Mouse (Mus musculus): ENCODE results near the gene Ccdc137. TPM values are rescaled to one million over a fixed set of nuclear protein-coding genes. Genes with fewer than 3 reads are reported as not detected.

Ccdc137 gene
- polyA plus RNA-seq, 1 experiment from 2014 or later, result 26.3 TPM

DNA sequence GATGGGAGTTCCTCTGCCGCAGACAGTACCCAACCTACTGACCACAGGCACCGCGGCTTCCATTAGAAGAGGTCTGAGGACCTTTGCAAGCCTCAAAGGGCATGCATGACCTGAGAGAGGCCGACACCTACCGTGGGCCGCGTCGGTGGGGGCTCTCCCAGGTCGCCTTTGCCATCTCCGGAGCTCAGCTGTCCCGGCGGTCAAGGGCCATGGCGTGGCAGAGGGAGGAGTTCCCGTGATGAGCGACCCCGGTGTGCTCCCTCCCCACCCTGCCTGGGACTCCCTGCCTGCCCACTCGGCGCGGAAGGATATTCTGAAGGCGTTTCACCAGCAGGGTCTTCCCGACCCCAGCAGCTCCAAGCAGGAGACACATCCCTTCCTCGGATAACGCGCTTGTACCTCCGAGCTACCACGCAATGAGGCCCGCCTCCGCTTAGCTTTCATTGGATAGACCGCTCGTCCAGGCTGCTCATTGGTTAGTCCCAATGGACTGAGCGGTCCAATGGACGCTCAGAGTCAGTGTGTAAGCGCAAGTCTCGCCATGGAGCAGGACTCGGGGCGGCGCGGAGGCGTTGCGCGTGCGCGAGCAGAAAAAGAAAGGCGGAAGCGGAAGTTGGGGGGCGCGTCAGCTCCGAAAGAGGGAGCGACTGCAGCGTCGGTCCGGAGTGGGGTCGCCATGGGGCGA lies 9.3 kb downstream of the Ccdc137 start, which contains the start of gene Arl16:
Gene Arl16 (minus strand): TSS at position 557 of the 685 bp plus-strand sequence.
- H3K9me3 ChIP-seq, result no peaks in the 10 kb centered on the region
- H3K27ac ChIP-seq, result peak within 1 kb of the TSS; percentile 91
- H3K4me1 ChIP-seq (replicated peaks), result peaks cover 32% of the 10 kb centered on the region
- peak within 1 kb of the TSS; percentile 87 for H3K4me3 ChIP-seq
- peaks cover 66% of the 10 kb centered on the region for H3K36me3 ChIP-seq
- ATAC-seq (ENCODE audit: low FRiP score), result peak; percentile 100
- H3K9ac ChIP-seq, result peak within 1 kb of the TSS; percentile 95
- WGBS, result under 1% methylated on average over 54 of the region's 54 CpGs
- H3K27me3 ChIP-seq, result no peaks in the 10 kb centered on the region
- H3K4me2 ChIP-seq, result peak within 1 kb of the TSS; percentile 86

DNA sequence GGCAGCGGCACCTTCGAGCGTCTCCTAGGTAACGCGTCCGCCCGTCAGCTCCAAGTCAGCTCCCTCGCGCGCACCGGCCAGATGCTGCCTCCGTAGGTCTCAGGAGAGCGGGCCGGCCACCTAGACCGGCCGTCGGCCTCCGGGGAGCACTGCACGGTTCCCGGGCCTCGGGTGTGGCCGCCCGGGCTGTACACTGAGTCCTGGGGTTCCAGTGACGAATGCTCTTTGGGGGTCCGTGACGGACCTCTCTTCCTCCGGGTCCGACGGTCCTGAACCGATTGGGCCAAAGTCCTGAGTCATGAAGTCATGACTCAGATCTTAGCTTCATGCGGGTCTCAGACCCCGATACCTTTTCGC lies 9.8 kb downstream of the Ccdc137 start:
- peak; percentile 61 for ATAC-seq (ENCODE audit: low FRiP score)
- peaks cover 66% of the 10 kb centered on the region for H3K36me3 ChIP-seq

DNA sequence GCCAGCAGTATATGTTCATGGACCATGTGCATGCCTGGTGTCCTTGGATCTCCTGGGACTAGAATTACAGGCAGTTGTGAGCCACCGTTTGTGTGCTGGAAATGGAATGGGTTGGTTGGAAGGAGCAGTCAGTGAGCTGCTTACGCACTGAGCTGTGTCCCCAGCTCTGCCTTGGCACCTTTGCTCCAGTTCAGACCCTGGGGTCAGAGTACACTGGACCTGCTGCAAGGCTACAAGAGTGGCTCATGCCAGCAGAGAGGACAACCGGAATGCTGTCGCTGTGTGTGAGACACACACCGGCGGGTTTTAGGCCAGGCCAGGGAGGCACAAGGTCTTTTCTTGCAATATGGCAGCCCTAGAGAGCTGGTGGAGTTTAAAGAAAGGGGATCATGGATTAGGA lies 14.1 kb downstream of the Ccdc137 start:
- Histone ChIP-seq H3K4me2 (no peak overlapping the region), H3K9me3 (no peaks in the 10 kb centered on the region), H3K4me1 (replicated peaks) (peaks cover 18% of the 10 kb centered on the region), H3K36me3 (peaks cover 80% of the 10 kb centered on the region), H3K27ac (no peak overlapping the region), H3K9ac (no peak overlapping the region), H3K27me3 (no peaks in the 10 kb centered on the region), H3K4me3 (no peak overlapping the region)
- 98% methylated on average over 6 of the region's 6 CpGs for WGBS
- ATAC-seq (ENCODE audit: low FRiP score), result no peak

More for the DNA sequence above, 9.8 kb downstream of the Ccdc137 start:
- Histone ChIP-seq H3K4me3 (peak overlapping the region; percentile 87), H3K9me3 (no peaks in the 10 kb centered on the region), H3K27me3 (no peaks in the 10 kb centered on the region), H3K27ac (peak overlapping the region; percentile 66; the same call in 1 of the 2 replicates), H3K4me1 (replicated peaks) (peaks cover 32% of the 10 kb centered on the region), H3K4me2 (peak overlapping the region; percentile 77), H3K9ac (peak overlapping the region; percentile 92)
- WGBS, result 2% methylated on average over 32 of the region's 33 CpGs

DNA sequence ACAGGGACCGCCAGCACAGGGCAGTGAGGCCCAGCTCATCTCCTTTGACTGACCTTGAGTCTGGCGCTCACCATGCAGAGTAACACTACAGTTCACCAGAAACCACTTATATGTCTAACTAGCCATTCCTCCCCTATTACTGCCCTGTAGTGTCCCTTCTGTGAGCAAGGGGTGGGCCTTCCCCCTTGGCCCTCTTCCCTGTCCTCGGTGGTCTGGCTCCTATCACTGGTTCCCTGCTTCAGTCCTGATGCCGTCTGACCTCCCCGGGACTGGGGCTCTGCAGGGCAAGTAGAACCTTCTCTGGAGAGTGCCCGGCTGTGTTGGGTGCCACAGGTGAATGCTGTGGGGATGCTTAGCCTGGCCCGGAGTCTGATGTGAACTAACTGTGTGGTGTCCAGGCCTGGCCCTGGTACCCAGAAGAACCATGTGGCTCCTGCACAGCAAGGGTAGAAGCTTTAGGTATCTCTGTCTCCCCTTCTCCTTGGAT lies 25.6 kb downstream of the Ccdc137 start:
- WGBS, result 84% methylated on average over 7 of the region's 7 CpGs
- H3K9ac ChIP-seq, result peak overlapping the region; percentile 91
- no peak for ATAC-seq (ENCODE audit: low FRiP score)
- H3K27ac ChIP-seq, result peak overlapping the region; percentile 95
- H3K27me3 ChIP-seq, result no peaks in the 10 kb centered on the region
- peak overlapping the region; percentile 99 for H3K4me3 ChIP-seq
- H3K4me1 ChIP-seq (replicated peaks), result peaks cover 24% of the 10 kb centered on the region
- no peaks in the 10 kb centered on the region for H3K9me3 ChIP-seq
- H3K36me3 ChIP-seq, result peaks cover 77% of the 10 kb centered on the region
- H3K4me2 ChIP-seq, result peak overlapping the region; percentile 96

DNA sequence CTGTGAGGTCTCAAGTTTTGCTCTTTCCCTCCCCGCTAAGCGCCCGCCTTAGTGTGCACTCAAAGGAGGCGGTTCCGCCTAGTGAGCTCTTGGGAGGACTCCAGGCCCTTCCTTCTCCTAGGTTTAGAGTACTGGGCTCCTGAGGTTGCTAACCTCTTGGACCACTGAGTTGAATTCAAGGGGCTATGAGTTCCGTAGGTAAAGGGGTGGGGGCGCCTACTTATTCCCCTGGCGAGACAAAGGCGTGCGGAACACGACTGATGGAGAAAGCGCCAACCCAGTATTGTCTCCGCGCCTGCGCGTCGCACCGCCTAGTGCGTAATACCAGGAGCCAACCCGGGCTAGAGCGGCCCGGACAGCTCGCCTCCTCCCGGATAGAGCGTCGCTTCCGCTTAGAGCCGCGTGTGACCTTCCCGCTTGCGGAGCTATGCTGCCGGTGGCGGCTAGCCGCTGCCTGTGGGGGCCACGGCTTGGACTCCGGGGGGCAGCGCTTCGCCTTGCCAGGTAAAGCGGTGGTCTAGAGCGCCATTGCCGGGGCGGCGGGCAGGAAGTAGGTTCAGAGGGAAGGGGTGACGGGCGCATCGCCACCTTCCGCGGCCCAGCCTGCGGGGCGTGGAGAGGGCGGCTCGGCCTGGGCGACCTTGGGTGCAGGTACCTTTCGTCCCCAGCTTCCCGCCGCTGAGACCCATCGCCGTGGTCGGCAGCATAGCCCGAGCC lies 26.5 kb downstream of the Ccdc137 start, which contains the start of gene Mrpl12:
Gene Mrpl12 (plus strand): TSS at position 349 of the 717 bp plus-strand sequence.
- peaks cover 73% of the 10 kb centered on the region for H3K36me3 ChIP-seq

DNA sequence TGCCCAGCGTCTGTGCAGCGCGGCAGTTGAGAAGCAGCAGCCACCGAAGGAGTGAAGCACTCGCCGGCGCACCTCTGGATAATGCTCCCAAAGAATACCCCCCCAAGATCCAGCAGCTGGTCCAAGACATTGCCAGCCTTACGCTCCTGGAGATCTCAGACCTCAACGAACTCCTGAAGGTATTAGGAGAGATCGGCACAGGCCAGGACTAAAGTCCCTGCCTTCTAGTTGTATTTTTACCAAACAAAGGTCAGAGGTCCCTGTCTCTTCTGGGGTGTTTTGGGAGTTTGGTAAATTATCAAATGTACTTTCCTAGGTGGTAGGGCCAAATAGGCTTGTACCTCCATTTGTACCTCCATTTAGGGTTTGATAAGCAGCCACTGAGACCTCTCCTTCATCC lies 27.3 kb downstream of the Ccdc137 start:
- Histone ChIP-seq H3K4me2 (peak overlapping the region; percentile 96), H3K9ac (peak overlapping the region; percentile 91), H3K27ac (peak overlapping the region; percentile 95), H3K27me3 (no peaks in the 10 kb centered on the region), H3K4me3 (peak overlapping the region; percentile 99), H3K36me3 (peaks cover 70% of the 10 kb centered on the region), H3K4me1 (replicated peaks) (peaks cover 29% of the 10 kb centered on the region), H3K9me3 (no peaks in the 10 kb centered on the region)
- WGBS, result 10% methylated on average over 10 of the region's 10 CpGs
- no peak for ATAC-seq (ENCODE audit: low FRiP score)

More for the DNA sequence above, 26.5 kb downstream of the Ccdc137 start, which contains the start of gene Mrpl12:
- no peaks in the 10 kb centered on the region for H3K9me3 ChIP-seq
- WGBS, result under 1% methylated on average over 60 of the region's 60 CpGs
- ATAC-seq (ENCODE audit: low FRiP score), result peak; percentile 94
- peak within 1 kb of the TSS; percentile 95 for H3K27ac ChIP-seq
- H3K4me3 ChIP-seq, result peak within 1 kb of the TSS; percentile 99
- peak within 1 kb of the TSS; percentile 91 for H3K9ac ChIP-seq
- H3K4me1 ChIP-seq (replicated peaks), result peaks cover 25% of the 10 kb centered on the region
- no peaks in the 10 kb centered on the region for H3K27me3 ChIP-seq
- peak within 1 kb of the TSS; percentile 96 for H3K4me2 ChIP-seq

DNA sequence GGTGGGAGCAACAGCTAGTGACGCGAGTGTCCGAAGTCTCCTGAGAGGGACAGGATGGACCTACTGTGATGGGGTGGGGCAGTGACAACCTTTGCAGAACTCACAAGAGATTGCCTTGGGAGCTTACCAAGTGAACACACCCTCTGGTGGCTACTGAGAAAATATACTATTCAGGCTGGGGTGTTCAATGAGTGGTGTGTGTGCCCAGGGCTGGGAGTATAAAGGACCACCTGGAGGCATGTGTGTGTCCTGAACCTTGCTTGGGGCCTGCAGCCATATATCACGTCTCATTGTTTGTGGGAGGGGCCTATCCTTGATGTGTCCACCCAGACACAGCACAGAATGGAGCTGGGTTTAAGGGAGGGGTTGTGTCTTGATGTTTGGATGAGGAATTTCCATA lies 30.6 kb downstream of the Ccdc137 start:
- H3K36me3 ChIP-seq, result peaks cover 38% of the 10 kb centered on the region
- WGBS, result 79% methylated on average over 4 of the region's 4 CpGs
- H3K9ac ChIP-seq, result no peak overlapping the region
- H3K4me1 ChIP-seq (replicated peaks), result peaks cover 57% of the 10 kb centered on the region
- H3K9me3 ChIP-seq, result no peaks in the 10 kb centered on the region
- no peak overlapping the region for H3K4me2 ChIP-seq
- no peaks in the 10 kb centered on the region for H3K27me3 ChIP-seq
- no peak overlapping the region for H3K4me3 ChIP-seq
- no peak for ATAC-seq (ENCODE audit: low FRiP score)
- no peak overlapping the region for H3K27ac ChIP-seq

DNA sequence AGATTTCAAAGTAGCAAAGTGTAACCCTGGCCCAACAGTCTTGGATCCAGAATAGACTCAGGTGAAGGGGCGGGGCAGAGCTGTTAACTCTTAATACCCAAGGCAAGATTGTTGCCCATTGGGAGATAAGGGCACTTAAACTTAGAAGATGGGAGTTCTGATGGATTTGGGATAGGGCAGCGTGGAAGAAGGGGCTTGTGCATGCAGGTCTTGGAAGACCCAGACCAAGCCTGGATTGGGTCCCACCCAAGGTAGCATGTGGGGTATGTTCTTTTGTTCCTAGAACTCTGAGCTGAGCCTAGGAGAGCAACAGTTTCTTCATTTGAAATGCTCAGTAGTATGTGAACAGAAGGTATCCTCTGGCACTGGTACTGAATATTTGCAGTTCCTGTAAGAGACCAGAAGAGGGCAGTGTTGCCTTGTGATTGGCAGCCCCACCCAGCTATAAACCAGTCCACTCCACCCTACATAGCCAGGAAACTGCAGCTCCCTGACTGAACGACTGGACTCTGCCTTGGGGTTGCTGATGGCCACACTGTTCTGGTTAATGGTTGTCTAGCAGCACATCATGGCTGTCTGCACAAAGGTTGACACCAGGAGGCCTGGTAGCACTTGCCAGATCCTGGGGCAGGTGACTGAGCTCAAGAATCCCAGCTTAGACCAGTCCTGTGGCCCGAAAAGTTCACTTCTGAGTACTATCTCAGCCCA lies 31.3 kb downstream of the Ccdc137 start:
- peak; percentile 6; the same call in 1 of the 2 replicates for ATAC-seq (ENCODE audit: low FRiP score)
- H3K27ac ChIP-seq, result peak overlapping the region; percentile 20; the same call in 1 of the 2 replicates

DNA sequence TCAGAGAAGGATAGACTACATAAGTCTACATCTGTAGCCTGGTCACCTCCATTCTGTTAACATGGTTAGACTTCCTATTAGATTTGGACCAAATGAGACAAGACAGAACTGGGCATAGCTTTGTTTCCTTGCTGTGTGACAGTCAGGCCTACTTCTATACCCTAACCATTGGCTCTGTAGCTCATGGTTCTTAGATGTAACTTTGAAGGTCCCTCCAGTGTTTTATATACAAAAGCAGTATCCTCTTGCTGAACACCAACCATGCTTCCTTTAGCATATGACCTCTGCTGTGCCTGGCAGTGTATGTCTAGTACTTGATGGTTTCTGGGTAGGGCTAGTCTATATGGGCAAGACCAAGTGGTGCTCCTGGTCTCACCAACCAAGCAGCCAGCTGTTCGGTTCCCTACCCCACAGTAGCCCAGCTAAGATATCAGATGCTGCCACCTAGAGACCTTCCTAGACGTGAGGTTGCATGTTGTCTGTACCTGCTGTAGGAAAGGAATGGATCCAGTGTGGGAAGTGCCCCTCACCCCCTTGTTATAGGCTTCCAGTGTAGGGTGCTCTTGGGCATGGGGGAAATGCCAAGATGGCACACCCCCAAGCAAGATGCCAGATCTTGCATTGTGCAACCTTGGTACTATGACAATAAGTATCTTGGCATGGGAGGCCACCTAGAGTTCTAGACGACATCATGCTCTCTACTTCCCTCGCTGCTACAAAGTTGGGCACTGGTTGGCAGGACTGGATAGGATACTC lies 32.6 kb downstream of the Ccdc137 start:
- Histone ChIP-seq H3K36me3 (peaks cover 51% of the 10 kb centered on the region), H3K27me3 (no peaks in the 10 kb centered on the region), H3K9ac (no peak overlapping the region; the same call in 1 of the 2 replicates), H3K4me1 (replicated peaks) (peaks cover 52% of the 10 kb centered on the region), H3K9me3 (no peaks in the 10 kb centered on the region), H3K4me3 (no peak overlapping the region), H3K27ac (peak overlapping the region; percentile 89), H3K4me2 (peak overlapping the region; percentile 97)
- WGBS, result 29% methylated on average over 4 of the region's 4 CpGs
- ATAC-seq (ENCODE audit: low FRiP score), result no peak

More for the DNA sequence above, 31.3 kb downstream of the Ccdc137 start:
- Histone ChIP-seq H3K4me2 (no peak overlapping the region), H3K4me1 (replicated peaks) (peaks cover 58% of the 10 kb centered on the region), H3K36me3 (peaks cover 38% of the 10 kb centered on the region), H3K4me3 (no peak overlapping the region; the same call in 1 of the 2 replicates), H3K9ac (no peak overlapping the region), H3K27me3 (no peaks in the 10 kb centered on the region), H3K9me3 (no peaks in the 10 kb centered on the region)
- 61% methylated on average over 4 of the region's 4 CpGs for WGBS

DNA sequence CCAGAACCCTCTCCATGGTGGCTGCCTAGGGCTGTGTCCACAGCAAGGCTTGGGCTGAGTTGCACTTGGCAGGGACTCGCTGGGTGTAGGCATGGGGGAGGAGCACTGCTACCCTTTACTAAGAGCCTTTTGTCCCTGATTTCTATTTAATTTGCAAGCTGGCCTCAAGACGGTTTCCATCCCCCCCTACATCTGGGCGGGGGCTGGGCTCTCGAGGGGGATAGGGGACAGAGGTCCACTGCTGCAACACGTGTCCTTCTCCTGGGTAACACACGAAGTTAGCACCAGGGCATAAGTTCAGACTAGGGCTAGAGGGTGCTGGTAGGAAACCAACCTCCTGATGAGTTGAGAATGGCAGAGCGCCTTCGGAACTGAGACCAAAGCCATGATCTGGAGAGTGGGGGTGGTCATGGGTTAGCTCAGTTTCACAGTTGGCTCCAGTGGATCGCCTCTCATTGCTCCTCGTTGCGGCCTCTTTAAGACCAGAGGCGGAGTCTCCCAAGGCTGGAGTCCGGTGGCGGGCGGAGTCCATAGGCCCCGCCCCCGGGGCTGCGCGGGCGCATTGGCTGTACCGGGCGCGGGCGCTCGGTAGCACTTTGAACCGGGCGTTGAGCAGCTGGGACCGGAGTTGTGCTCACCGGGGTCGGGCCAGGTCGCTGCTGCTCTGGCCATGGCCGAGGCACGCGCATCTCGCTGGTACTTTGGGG lies 33.6 kb downstream of the Ccdc137 start, which contains the start of gene Slc25a10:
Gene Slc25a10 (plus strand): TSS at position 524 of the 707 bp plus-strand sequence.
- H3K36me3 ChIP-seq, result peaks cover 55% of the 10 kb centered on the region

More for the DNA sequence above, 33.6 kb downstream of the Ccdc137 start, which contains the start of gene Slc25a10:
- Histone ChIP-seq H3K4me1 (replicated peaks) (peaks cover 46% of the 10 kb centered on the region), H3K4me3 (peak within 1 kb of the TSS; percentile 93), H3K27me3 (no peaks in the 10 kb centered on the region), H3K9me3 (no peaks in the 10 kb centered on the region), H3K4me2 (peak within 1 kb of the TSS; percentile 97), H3K9ac (peak within 1 kb of the TSS; percentile 94), H3K27ac (peak within 1 kb of the TSS; percentile 89)
- peak; percentile 86 for ATAC-seq (ENCODE audit: low FRiP score)
- WGBS, result under 1% methylated on average over 35 of the region's 35 CpGs
